Mouse (Mus musculus): ENCODE results near the gene Sgms2. TPM values are rescaled to one million over a fixed set of nuclear protein-coding genes. Genes with fewer than 3 reads are reported as not detected.

Sgms2 gene
- polyA plus RNA-seq, 1 experiment from 2014 or later = 8.8 TPM

DNA sequence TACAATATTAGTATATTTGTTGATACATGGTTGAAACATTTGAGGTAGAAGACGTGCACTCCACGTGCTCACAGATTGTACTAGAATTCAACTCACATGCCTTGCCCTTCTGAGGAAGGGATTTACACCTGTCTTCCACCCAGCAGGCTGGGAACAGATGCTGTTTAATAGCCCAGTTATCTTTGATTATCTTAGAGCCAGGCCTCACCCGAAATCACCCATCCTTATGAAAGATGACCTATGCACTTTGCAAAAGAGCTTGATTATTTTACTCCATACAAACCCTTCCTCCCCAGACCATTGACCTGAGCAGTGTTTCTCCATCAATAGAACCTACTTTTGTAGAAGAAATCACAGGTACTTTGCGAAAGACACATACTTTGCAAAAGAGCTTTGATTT is 180.6 kb downstream of the Sgms2 start:
- Histone ChIP-seq H3K4me3 (ENCODE audit: low read depth, low read length) (no peak overlapping the region), H3K9ac (replicated peaks; ENCODE audit: low read depth, low read length) (no peak overlapping the region), H3K9me3 (ENCODE audit: control insufficient read depth, low read depth, low read length) (peaks cover 7% of the 10 kb centered on the region), H3K4me1 (ENCODE audit: control insufficient read depth, insufficient read depth, low read length) (no peaks in the 10 kb centered on the region), H3K4me2 (replicated peaks; ENCODE audit: low read depth, low read length) (no peak overlapping the region), H3K36me3 (ENCODE audit: control insufficient read depth, insufficient read depth, low read length) (no peaks in the 10 kb centered on the region), H3K27me3 (ENCODE audit: control insufficient read depth, insufficient read depth, low read length) (no peaks in the 10 kb centered on the region), H3K27ac (ENCODE audit: low read length) (no peak overlapping the region)
- 76% methylated on average over 4 of the region's 4 CpGs for WGBS
- no peak for ATAC-seq (ENCODE audit: insufficient number of reproducible peaks, insufficient read depth, low FRiP score, low read depth)

DNA sequence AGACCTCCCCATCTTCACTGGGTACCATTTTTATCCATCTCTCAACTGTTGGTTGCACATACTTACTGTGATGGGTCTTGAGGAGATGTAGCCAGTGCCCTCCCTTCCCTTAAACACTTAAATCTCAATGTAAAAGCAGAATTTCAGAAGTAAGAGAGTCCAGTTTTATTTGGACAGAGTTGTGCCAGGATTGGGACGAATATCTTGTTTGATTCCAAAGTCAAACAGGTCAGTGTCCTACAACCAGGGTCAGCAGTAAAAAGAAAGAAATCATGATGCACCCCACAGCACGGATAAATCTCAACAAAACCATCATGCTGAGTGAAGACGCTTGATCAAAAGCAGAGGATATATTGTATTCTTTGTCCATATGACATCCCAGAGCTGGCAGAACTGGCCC is 183.4 kb downstream of the Sgms2 start:
- H3K27ac ChIP-seq (ENCODE audit: low read length) = no peak overlapping the region
- H3K9ac ChIP-seq (replicated peaks; ENCODE audit: low read depth, low read length) = no peak overlapping the region
- no peak overlapping the region for H3K4me3 ChIP-seq (ENCODE audit: low read depth, low read length)
- H3K4me1 ChIP-seq (ENCODE audit: control insufficient read depth, insufficient read depth, low read length) = no peaks in the 10 kb centered on the region
- no peaks in the 10 kb centered on the region for H3K27me3 ChIP-seq (ENCODE audit: control insufficient read depth, insufficient read depth, low read length)
- WGBS = 85% methylated on average over 3 of the region's 3 CpGs
- no peak overlapping the region for H3K4me2 ChIP-seq (replicated peaks; ENCODE audit: low read depth, low read length)
- peaks cover 7% of the 10 kb centered on the region for H3K9me3 ChIP-seq (ENCODE audit: control insufficient read depth, low read depth, low read length)
- no peak for ATAC-seq (ENCODE audit: insufficient number of reproducible peaks, insufficient read depth, low FRiP score, low read depth)
- H3K36me3 ChIP-seq (ENCODE audit: control insufficient read depth, insufficient read depth, low read length) = no peaks in the 10 kb centered on the region

DNA sequence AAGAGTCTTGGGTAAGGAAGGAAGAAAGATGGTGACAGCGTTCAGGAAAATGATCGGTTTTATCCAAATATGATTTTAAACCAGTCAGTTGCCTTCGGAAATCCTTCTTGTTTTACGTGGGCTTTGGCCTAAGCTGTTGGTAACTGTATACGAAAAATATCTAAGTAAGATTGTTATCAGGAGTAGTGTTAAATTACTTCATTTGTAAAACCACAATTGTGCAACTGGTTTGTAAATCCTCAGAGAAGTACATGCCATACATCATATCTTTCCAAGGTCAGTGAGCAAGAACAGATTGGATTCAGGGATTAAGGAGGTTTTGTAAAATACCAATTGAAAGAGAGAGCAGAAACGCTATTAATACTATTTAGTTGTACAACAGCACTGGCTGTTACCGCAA is 185.0 kb downstream of the Sgms2 start:
- Histone ChIP-seq H3K27me3 (ENCODE audit: control insufficient read depth, insufficient read depth, low read length) (no peaks in the 10 kb centered on the region), H3K36me3 (ENCODE audit: control insufficient read depth, insufficient read depth, low read length) (no peaks in the 10 kb centered on the region), H3K9ac (replicated peaks; ENCODE audit: low read depth, low read length) (no peak overlapping the region), H3K9me3 (ENCODE audit: control insufficient read depth, low read depth, low read length) (peaks cover 7% of the 10 kb centered on the region), H3K4me2 (replicated peaks; ENCODE audit: low read depth, low read length) (no peak overlapping the region), H3K4me1 (ENCODE audit: control insufficient read depth, insufficient read depth, low read length) (no peaks in the 10 kb centered on the region), H3K4me3 (ENCODE audit: low read depth, low read length) (no peak overlapping the region), H3K27ac (ENCODE audit: low read length) (no peak overlapping the region)
- WGBS = 85% methylated on average over 7 of the region's 7 CpGs
- no peak for ATAC-seq (ENCODE audit: insufficient number of reproducible peaks, insufficient read depth, low FRiP score, low read depth)

DNA sequence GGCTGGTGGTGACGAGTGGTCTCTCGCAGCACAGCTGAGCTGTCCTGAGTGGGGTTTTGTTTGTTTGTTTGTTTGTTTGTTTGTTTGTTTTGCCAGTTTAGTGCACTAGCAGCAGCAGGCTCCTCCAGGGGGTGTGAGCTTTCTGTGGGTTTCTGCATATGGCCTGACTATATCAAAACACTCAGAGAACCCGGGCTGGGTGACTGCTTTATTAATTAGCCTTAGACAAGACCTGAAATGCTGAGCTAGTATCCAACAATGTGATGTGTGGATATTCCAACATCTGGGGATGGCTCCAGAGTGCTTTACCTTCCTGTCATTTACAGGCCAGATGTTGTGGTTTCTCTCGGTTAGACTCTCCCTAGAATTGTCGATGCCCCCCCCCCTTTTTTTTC is 187.9 kb downstream of the Sgms2 start:
- no peak overlapping the region for H3K9ac ChIP-seq (replicated peaks; ENCODE audit: low read depth, low read length)
- peak; percentile 25; the same call in 1 of the 2 replicates for ATAC-seq (ENCODE audit: insufficient number of reproducible peaks, insufficient read depth, low FRiP score, low read depth)

DNA sequence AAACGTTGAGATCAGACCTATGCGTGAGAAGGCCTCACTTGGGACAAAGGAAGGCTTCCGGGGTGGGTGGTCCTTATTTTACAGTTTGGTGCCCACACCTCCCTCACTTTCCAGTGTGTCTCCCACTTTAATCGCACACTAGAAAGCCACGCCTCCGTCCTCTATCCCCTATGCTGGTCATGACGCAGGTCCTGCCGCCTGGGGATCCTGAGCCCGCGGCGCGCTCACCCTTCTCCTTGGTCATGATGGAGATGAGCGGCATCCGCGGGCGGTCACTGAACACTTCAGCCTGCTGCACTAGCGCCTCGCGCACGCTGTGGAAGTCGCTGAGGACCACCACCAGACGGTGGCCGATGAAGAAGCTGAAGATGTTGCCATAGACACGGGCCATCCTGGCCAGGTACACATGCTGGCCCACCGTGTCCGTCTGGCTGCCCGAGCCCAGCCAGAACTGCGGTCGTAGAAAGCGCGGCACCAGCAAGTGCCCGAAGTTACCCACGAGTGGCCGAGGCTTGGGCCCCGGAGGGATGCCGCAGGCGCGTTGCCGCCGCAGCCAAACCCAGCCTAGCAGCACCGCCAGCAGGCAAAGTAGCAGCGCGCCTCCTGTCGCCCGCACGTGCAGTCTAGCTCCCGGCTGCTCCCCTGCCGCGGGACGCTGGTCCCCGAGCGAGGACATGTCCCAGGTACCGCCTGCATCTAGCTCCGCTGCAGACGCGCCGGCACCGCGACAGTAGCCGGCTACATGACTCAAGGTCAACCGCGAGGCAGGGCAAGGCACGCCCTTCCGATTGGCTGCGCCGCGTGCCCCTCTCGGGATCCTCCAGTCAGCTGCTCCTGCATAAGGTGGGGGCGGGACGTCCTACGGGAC is 188.5 kb downstream of the Sgms2 start, which contains the start of gene Cyp2u1:
Cyp2u1 (minus strand) TSS at position 776 of the 868 bp plus-strand sequence.
- ATAC-seq (ENCODE audit: insufficient number of reproducible peaks, insufficient read depth, low FRiP score, low read depth) = peak; percentile 94
- Histone ChIP-seq H3K4me3 (ENCODE audit: low read depth, low read length) (peak within 1 kb of the TSS; percentile 74), H3K4me1 (ENCODE audit: control insufficient read depth, insufficient read depth, low read length) (no peaks in the 10 kb centered on the region), H3K27me3 (ENCODE audit: control insufficient read depth, insufficient read depth, low read length) (no peaks in the 10 kb centered on the region), H3K9me3 (ENCODE audit: control insufficient read depth, low read depth, low read length) (no peaks in the 10 kb centered on the region), H3K4me2 (replicated peaks; ENCODE audit: low read depth, low read length) (peak within 1 kb of the TSS; percentile 100), H3K27ac (ENCODE audit: low read length) (no peak within 1 kb of the TSS), H3K36me3 (ENCODE audit: control insufficient read depth, insufficient read depth, low read length) (no peaks in the 10 kb centered on the region), H3K9ac (replicated peaks; ENCODE audit: low read depth, low read length) (peak within 1 kb of the TSS; percentile 42; the same call in 1 of the 2 replicates)
- under 1% methylated on average over 71 of the region's 71 CpGs for WGBS

More for the DNA sequence above, 187.9 kb downstream of the Sgms2 start:
- peak overlapping the region; percentile 74 for H3K4me3 ChIP-seq (ENCODE audit: low read depth, low read length)
- no peaks in the 10 kb centered on the region for H3K36me3 ChIP-seq (ENCODE audit: control insufficient read depth, insufficient read depth, low read length)
- no peaks in the 10 kb centered on the region for H3K27me3 ChIP-seq (ENCODE audit: control insufficient read depth, insufficient read depth, low read length)
- H3K27ac ChIP-seq (ENCODE audit: low read length) = no peak overlapping the region
- H3K4me2 ChIP-seq (replicated peaks; ENCODE audit: low read depth, low read length) = peak overlapping the region; percentile 100
- 23% methylated on average over 5 of the region's 5 CpGs for WGBS
- no peaks in the 10 kb centered on the region for H3K9me3 ChIP-seq (ENCODE audit: control insufficient read depth, low read depth, low read length)
- no peaks in the 10 kb centered on the region for H3K4me1 ChIP-seq (ENCODE audit: control insufficient read depth, insufficient read depth, low read length)

DNA sequence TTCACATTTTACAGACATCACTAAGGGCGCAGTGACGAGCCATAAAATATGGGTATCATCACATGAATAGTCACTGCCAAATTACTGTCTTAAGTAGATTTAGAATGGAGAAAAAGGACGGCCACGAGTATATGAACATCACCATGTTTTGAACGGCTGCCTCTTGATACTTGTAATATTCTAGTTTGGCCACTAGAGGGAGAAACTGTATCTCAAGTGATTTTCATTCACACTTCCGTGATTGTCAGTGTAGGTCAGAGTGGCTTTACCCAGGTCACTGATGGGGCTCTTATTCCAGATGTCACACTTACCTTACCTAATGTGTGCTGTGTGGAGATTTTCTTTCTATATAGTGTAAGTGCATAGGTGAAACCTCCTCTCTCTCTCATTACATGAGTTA is 191.3 kb downstream of the Sgms2 start:
- ATAC-seq (ENCODE audit: insufficient number of reproducible peaks, insufficient read depth, low FRiP score, low read depth) = no peak
- no peaks in the 10 kb centered on the region for H3K9me3 ChIP-seq (ENCODE audit: control insufficient read depth, low read depth, low read length)
- no peaks in the 10 kb centered on the region for H3K4me1 ChIP-seq (ENCODE audit: control insufficient read depth, insufficient read depth, low read length)
- no peak overlapping the region for H3K27ac ChIP-seq (ENCODE audit: low read length)
- H3K27me3 ChIP-seq (ENCODE audit: control insufficient read depth, insufficient read depth, low read length) = no peaks in the 10 kb centered on the region
- H3K9ac ChIP-seq (replicated peaks; ENCODE audit: low read depth, low read length) = no peak overlapping the region
- H3K4me3 ChIP-seq (ENCODE audit: low read depth, low read length) = no peak overlapping the region
- H3K36me3 ChIP-seq (ENCODE audit: control insufficient read depth, insufficient read depth, low read length) = no peaks in the 10 kb centered on the region
- WGBS = 10% methylated on average over 6 of the region's 6 CpGs
- no peak overlapping the region for H3K4me2 ChIP-seq (replicated peaks; ENCODE audit: low read depth, low read length)

DNA sequence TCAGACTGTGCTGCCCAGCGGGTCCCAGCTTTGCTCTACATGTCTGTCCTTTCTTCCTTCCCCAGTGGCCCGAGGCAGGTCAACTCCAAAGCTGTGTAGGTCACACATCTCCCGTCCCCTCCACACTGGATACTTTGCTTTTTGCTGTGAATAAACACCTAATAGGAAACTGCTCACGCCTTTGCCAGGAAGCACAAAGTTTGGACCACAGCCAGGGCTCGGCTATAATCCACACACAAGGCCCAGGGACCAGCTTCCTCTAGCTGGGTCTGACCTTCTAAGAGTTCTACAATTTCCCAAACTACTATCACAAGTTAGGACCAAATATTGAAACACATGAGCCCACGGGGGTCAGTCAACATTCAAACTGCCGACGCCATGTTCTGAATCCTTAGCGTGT is 192.1 kb downstream of the Sgms2 start:
- 78% methylated on average over 9 of the region's 9 CpGs for WGBS
- Histone ChIP-seq H3K9me3 (ENCODE audit: control insufficient read depth, low read depth, low read length) (no peaks in the 10 kb centered on the region), H3K4me1 (ENCODE audit: control insufficient read depth, insufficient read depth, low read length) (no peaks in the 10 kb centered on the region), H3K9ac (replicated peaks; ENCODE audit: low read depth, low read length) (no peak overlapping the region), H3K27me3 (ENCODE audit: control insufficient read depth, insufficient read depth, low read length) (no peaks in the 10 kb centered on the region), H3K27ac (ENCODE audit: low read length) (no peak overlapping the region), H3K4me3 (ENCODE audit: low read depth, low read length) (no peak overlapping the region), H3K36me3 (ENCODE audit: control insufficient read depth, insufficient read depth, low read length) (no peaks in the 10 kb centered on the region), H3K4me2 (replicated peaks; ENCODE audit: low read depth, low read length) (no peak overlapping the region)
- ATAC-seq (ENCODE audit: insufficient number of reproducible peaks, insufficient read depth, low FRiP score, low read depth) = no peak

DNA sequence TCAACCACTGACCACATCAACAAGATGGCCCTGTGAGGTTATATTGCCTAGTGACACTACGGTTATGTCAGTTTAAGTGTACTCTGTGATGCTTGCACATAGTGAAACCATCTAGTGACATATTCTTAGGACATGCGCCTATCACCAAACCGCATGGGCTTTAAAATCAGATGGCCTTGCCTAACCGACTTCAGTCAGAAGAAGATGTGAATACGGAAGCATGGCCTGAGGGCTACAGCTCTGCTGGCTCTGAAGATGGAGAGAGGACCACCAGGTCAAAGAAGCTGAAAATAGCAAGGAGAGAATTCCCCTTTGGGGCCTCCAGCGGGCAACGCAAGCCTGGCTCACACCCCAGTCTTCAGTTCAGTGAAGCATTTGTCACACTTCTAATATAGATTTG is 194.3 kb downstream of the Sgms2 start:
- H3K4me1 ChIP-seq (ENCODE audit: control insufficient read depth, insufficient read depth, low read length) = no peaks in the 10 kb centered on the region
- no peaks in the 10 kb centered on the region for H3K9me3 ChIP-seq (ENCODE audit: control insufficient read depth, low read depth, low read length)
- no peaks in the 10 kb centered on the region for H3K36me3 ChIP-seq (ENCODE audit: control insufficient read depth, insufficient read depth, low read length)
- H3K4me3 ChIP-seq (ENCODE audit: low read depth, low read length) = no peak overlapping the region
- H3K27ac ChIP-seq (ENCODE audit: low read length) = no peak overlapping the region
- WGBS = 91% methylated on average over 7 of the region's 7 CpGs
- H3K9ac ChIP-seq (replicated peaks; ENCODE audit: low read depth, low read length) = no peak overlapping the region
- no peak overlapping the region for H3K4me2 ChIP-seq (replicated peaks; ENCODE audit: low read depth, low read length)
- no peaks in the 10 kb centered on the region for H3K27me3 ChIP-seq (ENCODE audit: control insufficient read depth, insufficient read depth, low read length)
- ATAC-seq (ENCODE audit: insufficient number of reproducible peaks, insufficient read depth, low FRiP score, low read depth) = no peak

All from stomach, embryonic 14.5 days (tissue).